Mouse (Mus musculus) liver, adult 2 months (tissue): ENCODE results near the gene B3gnt2.

Source experiments
- CTCF ChIP-seq: fragments of 200-500 bp; IDR thresholded peaks from 2 replicates; pipeline ENCODE4 v1.5.1; 2011; ENCODE audit warnings: low read depth, low read length, control low read depth
- POLR2A ChIP-seq: fragments of 200-500 bp; IDR thresholded peaks from 2 replicates; pipeline ENCODE4 v1.6.1; 2011; ENCODE audit warnings: low read length, control low read depth; ENCODE audit not compliant: insufficient read depth; ENCODE audit errors: extremely low read depth

DNA sequence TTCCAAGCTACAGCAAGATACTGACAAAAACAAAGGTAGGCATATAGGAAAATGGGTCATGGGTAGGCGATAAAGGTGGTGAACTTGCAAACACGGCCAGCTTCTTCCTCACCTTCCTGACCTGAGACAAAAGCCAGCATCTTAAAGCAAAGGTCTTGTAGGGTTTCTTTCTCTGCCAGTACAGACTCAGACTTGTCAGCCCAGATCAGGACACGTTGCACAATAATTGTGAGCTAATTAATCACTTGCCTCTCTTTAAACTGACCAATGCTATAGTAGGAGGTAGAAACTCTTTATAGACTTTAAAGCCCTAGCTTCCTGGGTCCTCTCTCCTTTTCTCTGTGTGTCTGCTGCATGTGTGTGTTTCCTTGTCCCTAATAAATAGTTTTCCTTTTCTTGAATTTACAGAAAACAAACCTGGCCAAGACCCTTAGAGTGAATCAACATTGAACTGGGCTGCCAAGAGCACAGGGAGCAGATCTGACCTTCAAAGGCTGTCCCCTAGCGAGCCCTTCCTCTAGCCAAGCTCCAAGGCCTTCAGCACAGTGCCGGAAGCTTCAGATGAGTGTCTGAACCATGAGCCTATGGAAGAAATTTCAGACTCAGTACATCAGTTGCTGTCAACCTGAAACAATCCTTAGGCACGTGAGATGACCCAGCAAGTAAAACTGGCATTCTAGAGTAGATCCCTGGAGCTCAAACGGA is 124.1 kb downstream of the B3gnt2 start:
- TF ChIP-seq CTCF (no peak), POLR2A (no peak)
